In genomic region chr3:38884276-38884675, GRCm38 (mm10) we compare ENCODE assay signal across 8 mouse cellular contexts. TPM values are rescaled to one million over a fixed set of nuclear protein-coding genes. Genes with fewer than 3 reads are reported as not detected.
A peak's percentile ranks its signal among the peaks of the same experiment; 100 is the strongest.
DNase-seq lines count a peak whose midpoint lies in the region; ATAC-seq and TF ChIP-seq lines count a peak whose summit lies in the region.

No protein-coding gene starts in this region.

- peak overlapping the region; percentile 90 for H3K9ac ChIP-seq in neural tube, embryonic 15.5 days (replicated peaks)

- peaks cover 30% of the 10 kb centered on the region for H3K4me1 ChIP-seq in E14TG2a.4 (replicated peaks; ENCODE audit: low read depth, low read length)
- no peaks in the 10 kb centered on the region for H3K4me1 ChIP-seq in cerebellum, adult 2 months (ENCODE audit: control insufficient read depth, insufficient read depth, low read length)
- H3K4me1 ChIP-seq in neural tube, embryonic 15.5 days = peaks cover 17% of the 10 kb centered on the region
- peaks cover 31% of the 10 kb centered on the region for H3K4me1 ChIP-seq in thymus, adult 2 months (replicated peaks; ENCODE audit: control insufficient read depth, insufficient read depth, low read length)

- peaks cover 55% of the 10 kb centered on the region for H3K27me3 ChIP-seq in E14TG2a.4 (ENCODE audit: insufficient read depth, low read length)
- no peaks in the 10 kb centered on the region for H3K27me3 ChIP-seq in cerebellum, adult 2 months (ENCODE audit: control insufficient read depth, insufficient read depth, low read length)
- no peaks in the 10 kb centered on the region for H3K27me3 ChIP-seq in neural tube, embryonic 15.5 days (replicated peaks)
- peaks cover 12% of the 10 kb centered on the region; the same call in 1 of the 2 replicates for H3K27me3 ChIP-seq in thymus, adult 2 months (ENCODE audit: control insufficient read depth, insufficient read depth, low read length)

- peak overlapping the region; percentile 87 for H3K4me2 ChIP-seq in neural tube, embryonic 15.5 days

- no peak overlapping the region for H3K4me3 ChIP-seq in E14TG2a.4 (replicated peaks; ENCODE audit: low read length)
- H3K4me3 ChIP-seq in cerebellum, adult 2 months (replicated peaks; ENCODE audit: insufficient read depth, low read depth, low read length) = no peak overlapping the region
- peak overlapping the region; percentile 87 for H3K4me3 ChIP-seq in layer of hippocampus, adult 2 months
- peak overlapping the region; percentile 69 for H3K4me3 ChIP-seq in neural tube, embryonic 15.5 days (replicated peaks)
- no peak overlapping the region for H3K4me3 ChIP-seq in thymus, adult 2 months (ENCODE audit: control insufficient read depth, insufficient read depth, low read length)

- DNase-seq in cerebellum, adult 2 months = peak; percentile 66 to 68
- peak; percentile 89 for DNase-seq in heart, postnatal 4 days
- peak; percentile 85 to 92 for DNase-seq in layer of hippocampus, adult 2 months (ENCODE audit: low spot score in 2 of 2)
- peak; percentile 69 to 77 for DNase-seq in lung, adult 18-20 months
- peak; percentile 67 for DNase-seq in thymus, adult 2 months

- no peak overlapping the region for H3K27ac ChIP-seq in cerebellum, adult 2 months (ENCODE audit: insufficient read depth, low read length)
- H3K27ac ChIP-seq in layer of hippocampus, adult 2 months = peak overlapping the region; percentile 81
- H3K27ac ChIP-seq in neural tube, embryonic 15.5 days (replicated peaks) = peak overlapping the region; percentile 95
- H3K27ac ChIP-seq in thymus, adult 2 months (ENCODE audit: control insufficient read depth, insufficient read depth, low read length) = no peak overlapping the region

- no peak for TF ChIP-seq POLR2A in cerebellum, adult 2 months (IDR thresholded peaks at IDR 0.05; ENCODE audit: borderline replicate concordance, insufficient read depth, low read length)
- no peak for TF ChIP-seq POLR2A in thymus, adult 2 months (IDR thresholded peaks at IDR 0.05; ENCODE audit: control insufficient read depth, extremely low read depth, insufficient read depth, low read length, poor library complexity)

- 0 out of 2 replicates have a peak, but pooled peaks have one; percentile 29 for ATAC-seq in frontal cortex, adult (ENCODE audit: low TSS enrichment)
- no peak for ATAC-seq in neural tube, embryonic 15.5 days (ENCODE audit: low FRiP score)

- H3K9me3 ChIP-seq in E14TG2a.4 (ENCODE audit: low read length) = no peaks in the 10 kb centered on the region
- no peaks in the 10 kb centered on the region for H3K9me3 ChIP-seq in neural tube, embryonic 15.5 days (replicated peaks)

- 1% methylated on average over 6 of the region's 6 CpGs for WGBS in cerebellum, adult 2 months
- WGBS in neural tube, embryonic 15.5 days = under 1% methylated on average over 6 of the region's 6 CpGs
- WGBS in thymus, adult 2 months = 1% methylated on average over 6 of the region's 6 CpGs

- H3K36me3 ChIP-seq in E14TG2a.4 (ENCODE audit: insufficient read depth, low read length) = no peaks in the 10 kb centered on the region
- peaks cover 15% of the 10 kb centered on the region for H3K36me3 ChIP-seq in neural tube, embryonic 15.5 days
- no peaks in the 10 kb centered on the region for H3K36me3 ChIP-seq in thymus, adult 2 months (ENCODE audit: control insufficient read depth, insufficient read depth, low read length)

- peak; percentile 58 for TF ChIP-seq CTCF in E14TG2a.4 (conservative IDR thresholded peaks at IDR 0.05; ENCODE audit: low read length)
- peak; percentile 84 for TF ChIP-seq CTCF in cerebellum, adult 2 months (IDR thresholded peaks at IDR 0.05; ENCODE audit: borderline replicate concordance, insufficient read depth, low read depth, low read length)
- peak; percentile 94 for TF ChIP-seq CTCF in layer of hippocampus, adult 2 months (conservative IDR thresholded peaks at IDR 0.05)
- no peak for TF ChIP-seq CTCF in thymus, adult 2 months (IDR thresholded peaks at IDR 0.05; ENCODE audit: borderline replicate concordance, control insufficient read depth, extremely low read depth, insufficient read depth, low read length, poor library complexity)

RNA-seq across cellular contexts. Expression of gene Fat4, which starts 2.5 kb away (rescaled TPM):
- 1.2 and 1.5 TPM in 2 replicates for polyA plus RNA-seq in cerebellum, adult 2 months (2012; rRNA removed)
- 10 to 100 TPM; 19.5 to 20.4 TPM for total RNA-seq in heart, postnatal 4 days (2021)
- total RNA-seq in layer of hippocampus, adult 2 months (2021) = 10 to 100 TPM; 29.4 to 34.5 TPM
- 10.6 and 11.8 TPM in 2 replicates for polyA plus RNA-seq in neural tube, embryonic 15.5 days (2015; fragmentation: Nextera tagmentation; extraction: Ambion mirVana)
- polyA plus RNA-seq in thymus, adult 2 months (2012; rRNA removed) = 0.94 and 1.1 TPM in 2 replicates

Comparison
In these comparisons a context has a peak if more than half of its experiments do, and no peak if none do; other contexts are left out.
1. H3K4me3 ChIP-seq: peak in layer of hippocampus, adult 2 months (single experiment) and neural tube, embryonic 15.5 days (single experiment); none in E14TG2a.4 (single experiment), cerebellum, adult 2 months (single experiment) and thymus, adult 2 months (single experiment).
2. H3K27ac ChIP-seq: peak in layer of hippocampus, adult 2 months (single experiment) and neural tube, embryonic 15.5 days (single experiment); none in cerebellum, adult 2 months (single experiment) and thymus, adult 2 months (single experiment).
3. Peak in every context shown above with its lines, with median percentiles within 50 percentile points of each other: DNase-seq.